Mouse (Mus musculus) splenic B cell, adult 2 months (primary cell): ENCODE data around the gene Wdr34.

Source experiments
- DNase-seq: peaks from one replicate; pipeline ENCODE4 v3.0.0-alpha.2; 2011; ENCODE audit warnings: low read depth, low spot score
- H3K27me3 ChIP-seq: 2 replicates; pipeline ENCODE4 v1.6.1; 2012; ENCODE audit warnings: mild to moderate bottlenecking, low read length, moderate library complexity, mixed read lengths; ENCODE audit not compliant: control insufficient read depth, poor library complexity, insufficient read depth, severe bottlenecking
- H3K36me3 ChIP-seq: 2 replicates; pipeline ENCODE4 v1.6.1; 2012; ENCODE audit warnings: mild to moderate bottlenecking, low read length, moderate library complexity, mixed read lengths; ENCODE audit not compliant: control insufficient read depth, poor library complexity, insufficient read depth, severe bottlenecking

The Wdr34 gene

DNA sequence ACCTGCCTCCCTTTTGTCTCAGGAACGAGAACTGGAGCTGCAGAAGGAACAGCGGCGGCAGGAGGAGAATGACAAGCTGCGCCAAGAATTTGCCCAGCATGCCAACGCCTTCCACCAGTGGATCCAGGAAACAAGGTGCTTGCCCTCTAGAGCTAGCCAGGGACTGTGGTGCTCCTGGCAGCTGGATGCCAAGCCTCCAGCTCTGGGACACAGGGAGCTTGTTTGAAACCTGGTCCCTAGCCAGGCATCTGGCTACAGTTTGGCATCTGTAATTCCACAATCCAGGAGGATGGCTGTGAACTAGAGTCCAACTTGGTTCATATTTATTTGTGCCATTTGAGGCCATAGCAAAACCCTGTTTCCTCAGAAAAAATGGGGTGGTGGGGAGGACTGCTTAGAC, 21.7 kb downstream of the Wdr34 start:
- DNase-seq: no peak
- Histone ChIP-seq H3K27me3 (no peaks in the 10 kb centered on the region), H3K36me3 (peaks cover 16% of the 10 kb centered on the region)

DNA sequence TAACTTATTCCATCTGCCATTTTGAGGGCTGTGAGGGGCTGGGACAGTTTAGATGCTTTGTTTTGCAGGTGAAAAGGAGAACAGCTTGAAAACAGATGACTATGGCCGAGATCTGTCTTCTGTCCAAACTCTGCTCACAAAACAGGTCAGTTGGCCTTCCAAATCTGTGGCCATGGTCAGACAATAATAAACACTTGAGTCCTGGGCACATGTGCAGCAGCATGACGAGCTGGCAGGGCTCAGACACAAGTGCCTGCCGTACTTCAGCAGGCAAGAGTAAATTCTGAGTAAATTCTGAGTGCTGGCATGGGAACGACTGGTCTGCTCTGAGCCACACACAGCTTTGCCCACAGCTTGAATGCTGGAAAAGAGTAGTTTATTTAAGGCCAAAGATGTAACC, 23.2 kb downstream of the Wdr34 start:
- no peak for DNase-seq
- no peaks in the 10 kb centered on the region for H3K27me3 ChIP-seq
- H3K36me3 ChIP-seq: peaks cover 19% of the 10 kb centered on the region

DNA sequence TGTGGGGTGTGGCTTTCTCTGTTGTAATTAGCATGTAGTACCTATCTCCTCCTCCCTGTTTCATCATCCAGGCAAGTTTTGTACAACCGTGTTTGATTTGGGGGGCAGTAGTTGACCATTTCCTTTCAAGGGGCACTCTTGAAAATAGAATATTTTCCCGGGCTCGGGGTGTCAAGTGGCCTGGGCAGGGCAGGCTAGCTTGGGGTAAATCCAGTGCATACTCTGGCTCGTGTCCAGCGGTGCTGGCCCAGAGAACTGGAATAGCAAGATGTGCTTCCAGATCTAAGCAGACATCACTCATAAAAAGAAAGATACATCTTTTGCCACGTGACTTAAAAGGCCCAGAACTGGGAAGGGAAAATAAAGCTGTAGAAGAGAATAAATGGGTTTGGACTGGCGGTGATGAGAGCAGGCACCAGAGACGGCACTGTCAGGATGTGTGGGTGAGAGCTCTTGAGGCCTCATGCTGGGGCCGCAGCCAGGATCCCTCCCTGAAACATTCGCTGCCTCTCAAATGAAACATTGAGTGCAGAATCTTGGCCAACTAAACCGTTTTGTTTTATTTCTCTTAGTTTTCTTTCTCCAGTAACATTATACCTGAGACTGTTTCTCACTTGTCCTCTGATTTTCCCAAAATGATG, 34.2 kb downstream of the Wdr34 start:
- Histone ChIP-seq H3K36me3 (peaks cover 36% of the 10 kb centered on the region), H3K27me3 (no peaks in the 10 kb centered on the region)
- no peak for DNase-seq

DNA sequence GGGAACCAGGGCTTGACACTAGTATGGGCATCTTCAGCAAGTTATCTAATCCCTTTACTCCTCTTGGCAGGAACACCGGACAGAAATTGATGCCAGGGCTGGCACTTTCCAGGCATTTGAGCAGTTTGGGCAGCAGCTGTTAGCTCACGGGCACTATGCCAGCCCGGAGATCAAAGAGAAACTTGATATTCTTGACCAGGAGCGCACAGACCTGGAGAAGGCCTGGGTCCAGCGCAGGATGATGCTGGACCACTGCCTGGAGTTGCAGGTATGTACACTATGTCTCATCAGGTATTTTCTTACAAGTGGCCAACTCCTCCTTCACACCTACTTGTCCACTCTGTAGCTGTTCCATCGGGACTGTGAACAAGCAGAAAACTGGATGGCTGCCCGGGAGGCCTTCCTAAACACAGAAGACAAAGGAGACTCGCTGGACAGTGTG, 37.8 kb downstream of the Wdr34 start:
- DNase-seq: no peak
- H3K27me3 ChIP-seq: no peaks in the 10 kb centered on the region

DNA sequence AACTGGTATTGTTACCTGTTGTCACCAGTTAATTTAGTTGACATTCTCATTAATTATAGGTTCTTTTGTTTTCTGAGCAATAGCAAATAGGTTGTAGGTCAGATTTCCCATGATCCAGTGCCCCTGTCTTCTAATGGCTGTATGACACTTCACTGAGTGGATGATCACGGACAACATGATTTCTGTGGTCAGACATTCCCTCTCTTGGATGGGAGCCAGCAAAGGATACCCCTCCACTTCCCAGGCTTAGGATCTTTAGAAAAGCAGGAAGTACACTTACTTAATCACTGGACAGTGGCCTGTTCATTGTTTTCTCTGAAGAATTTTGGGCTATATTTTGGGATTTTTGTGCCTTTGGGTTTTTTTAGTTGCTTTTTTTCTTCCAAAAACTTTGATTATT, 39.6 kb downstream of the Wdr34 start:
- Histone ChIP-seq H3K27me3 (no peaks in the 10 kb centered on the region), H3K36me3 (peaks cover 26% of the 10 kb centered on the region)
- DNase-seq: no peak

More for the DNA sequence above, 37.8 kb downstream of the Wdr34 start:
- H3K36me3 ChIP-seq: peaks cover 35% of the 10 kb centered on the region

DNA sequence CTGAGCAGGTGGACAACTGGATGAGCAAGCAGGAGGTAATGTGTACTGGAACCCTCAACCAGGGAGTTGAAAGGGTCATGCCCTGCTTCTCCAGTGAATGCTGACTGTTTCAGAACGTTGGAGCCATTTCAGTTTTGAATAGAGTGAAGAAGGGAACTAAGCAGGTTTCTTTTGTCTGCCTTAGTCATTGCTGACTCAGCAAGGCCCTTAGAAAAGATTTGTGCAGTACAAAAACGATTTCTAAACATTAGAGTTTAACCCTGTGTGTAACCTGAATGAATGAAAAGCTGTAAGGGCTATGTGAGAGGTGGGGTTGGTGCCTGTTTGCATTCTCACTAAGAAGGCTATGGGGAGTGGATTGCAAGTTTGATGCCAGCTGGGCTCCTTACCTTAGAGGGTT, 56.7 kb downstream of the Wdr34 start:
- H3K36me3 ChIP-seq: peaks cover 30% of the 10 kb centered on the region
- no peak for DNase-seq
- no peaks in the 10 kb centered on the region for H3K27me3 ChIP-seq
